Comparison of ENCODE assay signal across 19 mouse cellular contexts in genomic region chr13:70993522-70993921, GRCm38 (mm10).
DNase-seq lines count a peak whose midpoint lies in the region; ATAC-seq and TF ChIP-seq lines count a peak whose summit lies in the region.
"Had no signal": no experiment of that assay in that cellular context is flagged by ENCODE, and none has a peak within 500 bp of the region (broad histone marks: within the 10 kb centered on the region; RNA-seq: fewer than 3 reads in every experiment).

No protein-coding gene starts in this region.

- no peaks in the 10 kb centered on the region for H3K4me1 ChIP-seq in heart, embryonic 10.5 days
- no peaks in the 10 kb centered on the region for H3K4me1 ChIP-seq in kidney, postnatal 0 days (replicated peaks; ENCODE audit: insufficient read depth, low read length)
- no peaks in the 10 kb centered on the region for H3K4me1 ChIP-seq in lung, postnatal 0 days (ENCODE audit: insufficient read depth, low read depth, low read length)
- no peaks in the 10 kb centered on the region for H3K4me1 ChIP-seq in lung, adult 2 months (ENCODE audit: control insufficient read depth, insufficient read depth, low read length)
- H3K4me1 ChIP-seq: heart, embryonic 13.5 days; limb, embryonic 12.5 days; liver, embryonic 15.5 days; midbrain, embryonic 10.5 days had no signal

- no peak overlapping the region for H3K4me2 ChIP-seq in kidney, postnatal 0 days (ENCODE audit: low read length)
- H3K4me2 ChIP-seq in lung, postnatal 0 days (replicated peaks; ENCODE audit: low read depth, low read length), result no peak overlapping the region
- H3K4me2 ChIP-seq: heart, embryonic 13.5 days; limb, embryonic 12.5 days; liver, embryonic 15.5 days had no signal

- no peaks in the 10 kb centered on the region for H3K36me3 ChIP-seq in heart, embryonic 10.5 days
- H3K36me3 ChIP-seq in kidney, postnatal 0 days (ENCODE audit: insufficient read depth, low read length), result no peaks in the 10 kb centered on the region
- no peaks in the 10 kb centered on the region for H3K36me3 ChIP-seq in lung, postnatal 0 days (ENCODE audit: insufficient read depth, low read length)
- H3K36me3 ChIP-seq: heart, embryonic 13.5 days; limb, embryonic 12.5 days; liver, embryonic 15.5 days; midbrain, embryonic 10.5 days had no signal

- WGBS in heart, embryonic 10.5 days, result 57% methylated on average over 1 of the region's 1 CpGs
- 58% methylated on average over 1 of the region's 1 CpGs for WGBS in kidney, postnatal 0 days
- 55% methylated on average over 1 of the region's 1 CpGs for WGBS in lung, postnatal 0 days
- WGBS in lung, adult 2 months, result 64% methylated on average over 1 of the region's 1 CpGs

- CTCF ChIA-PET in Patski (lab: Charles Lee), result interaction anchor here (0.6 to 2.6 kb wide), 4 partner anchors 10 to 350 kb away, joined by 3 to 11 read pairs (median 3); no protein-coding TSS in a partner anchor

- no peaks in the 10 kb centered on the region for H3K9me3 ChIP-seq in heart, embryonic 10.5 days
- H3K9me3 ChIP-seq in kidney, postnatal 0 days (replicated peaks; ENCODE audit: low read length), result no peaks in the 10 kb centered on the region
- no peaks in the 10 kb centered on the region for H3K9me3 ChIP-seq in lung, postnatal 0 days (ENCODE audit: low read length)
- H3K9me3 ChIP-seq: heart, embryonic 13.5 days; limb, embryonic 12.5 days; liver, embryonic 15.5 days; midbrain, embryonic 10.5 days had no signal

- in situ Hi-C loops in Patski (cut with MboI; ENCODE audit: low pct_unique_long_range_greater_than_20kb), result loop anchor here (10.0 kb wide), 1 partner anchor 229 kb away; no protein-coding TSS in a partner anchor

- no peak for TF ChIP-seq EP300 in lung, postnatal 0 days (IDR thresholded peaks at IDR 0.05)

- H3K27ac ChIP-seq in heart, embryonic 10.5 days, result no peak overlapping the region
- no peak overlapping the region for H3K27ac ChIP-seq in kidney, postnatal 0 days
- H3K27ac ChIP-seq in lung, postnatal 0 days (ENCODE audit: low read length), result no peak overlapping the region
- H3K27ac ChIP-seq: heart, embryonic 13.5 days; limb, embryonic 12.5 days; liver, embryonic 15.5 days; macrophage; midbrain, embryonic 10.5 days had no signal

- peak; percentile 4 for DNase-seq in heart, embryonic 10.5 days (ENCODE audit: low spot score)
- no peak for DNase-seq in heart, postnatal 10 days
- peak; percentile 16 for DNase-seq in kidney, postnatal 0 days (ENCODE audit: low spot score)
- no peak for DNase-seq in kidney, postnatal 4 days
- no peak for DNase-seq in lung, postnatal 0 days (ENCODE audit: low spot score)
- DNase-seq in lung, adult 2 months, result no peak
- no peak for DNase-seq in Patski (ENCODE audit: low read depth, low spot score)
- no peak for DNase-seq in cerebellum, adult 18-20 months
- DNase-seq: adrenal gland, adult 2 months; cerebellum, postnatal 10 days; heart, postnatal 4 days; thymus, postnatal 25 days had no signal

- no peak for ATAC-seq in kidney, postnatal 0 days (replicated peaks; ENCODE audit: low FRiP score, low read depth)
- no peak for ATAC-seq in lung, postnatal 0 days
- no peak for ATAC-seq in Patski
- ATAC-seq: forebrain, embryonic 16.5 days; hindbrain, embryonic 16.5 days had no signal

- no peak overlapping the region for H3K9ac ChIP-seq in kidney, postnatal 0 days (ENCODE audit: low read depth, low read length)
- no peak overlapping the region for H3K9ac ChIP-seq in lung, postnatal 0 days (replicated peaks; ENCODE audit: low read depth)
- H3K9ac ChIP-seq: heart, embryonic 13.5 days; limb, embryonic 12.5 days; liver, embryonic 15.5 days had no signal

- TF ChIP-seq POLR2A in lung, adult 2 months (IDR thresholded peaks at IDR 0.05; ENCODE audit: borderline replicate concordance, extremely low read depth, low read depth, low read length), result no peak

- POLR2A ChIA-PET in Patski (lab: Charles Lee), result no interaction called here

- no peak overlapping the region for H3K4me3 ChIP-seq in heart, embryonic 10.5 days
- no peak overlapping the region for H3K4me3 ChIP-seq in kidney, postnatal 0 days (replicated peaks; ENCODE audit: low read depth, low read length)
- H3K4me3 ChIP-seq in lung, postnatal 0 days (ENCODE audit: low read depth, low read length), result no peak overlapping the region
- H3K4me3 ChIP-seq in lung, adult 2 months (replicated peaks; ENCODE audit: extremely low read depth, low read depth, low read length), result no peak overlapping the region
- H3K4me3 ChIP-seq: heart, embryonic 13.5 days; limb, embryonic 12.5 days; liver, embryonic 15.5 days; midbrain, embryonic 10.5 days had no signal

- TF ChIP-seq CTCF in kidney, postnatal 0 days (IDR thresholded peaks at IDR 0.05; ENCODE audit: low read depth), result peak; percentile 64
- TF ChIP-seq CTCF in lung, postnatal 0 days (IDR thresholded peaks at IDR 0.05), result peak; percentile 35
- TF ChIP-seq CTCF in lung, adult 2 months (IDR thresholded peaks at IDR 0.05; ENCODE audit: insufficient read depth, low read length), result no peak
- TF ChIP-seq CTCF in Patski (IDR thresholded peaks at IDR 0.05), result peak; percentile 38

- intact Hi-C loops in heart, postnatal 10 days (cut with DNase I), result no loop called here

- no peaks in the 10 kb centered on the region for H3K27me3 ChIP-seq in heart, embryonic 10.5 days (ENCODE audit: insufficient read depth, poor library complexity, severe bottlenecking)
- H3K27me3 ChIP-seq in kidney, postnatal 0 days (ENCODE audit: insufficient read depth, low read length), result no peaks in the 10 kb centered on the region
- no peaks in the 10 kb centered on the region for H3K27me3 ChIP-seq in lung, postnatal 0 days (replicated peaks; ENCODE audit: insufficient read depth, low read length)
- peaks cover 2% of the 10 kb centered on the region for H3K27me3 ChIP-seq in Patski
- H3K27me3 ChIP-seq: heart, embryonic 13.5 days; limb, embryonic 12.5 days; liver, embryonic 15.5 days had no signal

Comparison
In these comparisons a context has a peak if more than half of its experiments do, and no peak if none do; other contexts are left out.
1. DNase-seq: peak in heart, embryonic 10.5 days (single experiment) and kidney, postnatal 0 days (single experiment); none in heart, postnatal 10 days (0 of 2), kidney, postnatal 4 days (0 of 2), lung, postnatal 0 days (single experiment), lung, adult 2 months (single experiment), Patski (single experiment) and cerebellum, adult 18-20 months (0 of 2).